Mouse (Mus musculus) CH12.LX (cell line): ENCODE measurements around the gene Bst1. TPM values are rescaled to one million over a fixed set of nuclear protein-coding genes. Genes with fewer than 3 reads are reported as not detected.

Source experiments
- DNase-seq: peaks from one replicate; pipeline ENCODE4 v3.0.0-alpha.2; 2013; ENCODE audit errors: extremely low read depth
- H3K27ac ChIP-seq: 2 replicates; pipeline ENCODE4 v1.5.1; 2012; ENCODE audit warnings: low read depth, mild to moderate bottlenecking, control low read depth, moderate library complexity; ENCODE audit not compliant: insufficient read depth
- H3K27me3 ChIP-seq: replicated peaks from 2 replicates; pipeline ENCODE3; 2012; ENCODE audit warnings: inconsistent platforms
- H3K36me3 ChIP-seq, 2 experiments: replicated peaks in 1 of 2; 2 replicates each; pipeline versions ENCODE3 to v1.6.1; 2012; ENCODE audit warnings: inconsistent platforms in 1 of 2, low read length in 1 of 2, mild to moderate bottlenecking in 1 of 2, mixed read lengths in 1 of 2, moderate library complexity in 1 of 2; ENCODE audit not compliant: control insufficient read depth in 1 of 2, insufficient read depth in 1 of 2
- H3K4me1 ChIP-seq, 2 experiments: 2 replicates each; pipeline ENCODE4 v1.6.1; 2012; ENCODE audit warnings: inconsistent platforms in 1 of 2, moderate library complexity in 1 of 2; ENCODE audit not compliant: insufficient read depth in 2 of 2, control insufficient read depth in 1 of 2
- H3K4me2 ChIP-seq: 2 replicates; pipeline ENCODE4 v1.6.1; 2012; ENCODE audit warnings: low read depth, mild to moderate bottlenecking, control low read depth; ENCODE audit not compliant: poor library complexity, insufficient read depth, severe bottlenecking
- H3K4me3 ChIP-seq, 3 experiments: fragments of 150-350 bp in 1 of 3; sonication (generic) in 1 of 3; replicated peaks in 1 of 3; 2 replicates each; pipeline versions ENCODE3 to v1.5.1; 2011 to 2012; ENCODE audit warnings: low read depth in 2 of 3, low read length in 2 of 3, mild to moderate bottlenecking in 2 of 3, moderate library complexity in 2 of 3, control low read depth in 1 of 3, improper control_type of control experiment in 1 of 3, inconsistent platforms in 1 of 3, mixed read lengths in 1 of 3; ENCODE audit not compliant: poor library complexity in 1 of 3
- H3K79me2 ChIP-seq: replicated peaks from 2 replicates; pipeline ENCODE4 v1.6.1; 2012; ENCODE audit warnings: mild to moderate bottlenecking, moderate library complexity; ENCODE audit not compliant: control insufficient read depth, poor library complexity, insufficient read depth, severe bottlenecking; ENCODE audit errors: extremely low read depth
- H3K9ac ChIP-seq: 2 replicates; pipeline ENCODE4 v1.6.1; 2012; ENCODE audit warnings: low read depth, mild to moderate bottlenecking, control low read depth, moderate library complexity; ENCODE audit not compliant: insufficient read depth
- H3K9me3 ChIP-seq: replicated peaks from 2 replicates; pipeline ENCODE3; 2012; ENCODE audit warnings: low read length, inconsistent platforms, mixed read lengths
- BHLHE40 ChIP-seq: IDR thresholded peaks from 2 replicates; pipeline ENCODE4 v1.6.1; 2011; ENCODE audit warnings: mild to moderate bottlenecking, low read depth, low read length, improper control_type of control experiment
- CTCF ChIP-seq, 2 experiments: IDR thresholded peaks in 1 of 2; conservative IDR thresholded peaks in 1 of 2; 2 replicates each; pipeline ENCODE4 v1.5.1; 2011 to 2012; ENCODE audit warnings: low read depth in 2 of 2, low read length in 2 of 2, improper control_type of control experiment in 1 of 2, inconsistent platforms in 1 of 2, mild to moderate bottlenecking in 1 of 2, moderate library complexity in 1 of 2
- E2F4 ChIP-seq: IDR thresholded peaks from 2 replicates; pipeline ENCODE4 v1.6.1; 2011; ENCODE audit warnings: low read depth, low read length, improper control_type of control experiment; ENCODE audit not compliant: insufficient replicate concordance
- JUN ChIP-seq: IDR thresholded peaks from 2 replicates; pipeline ENCODE4 v1.6.1; 2011; ENCODE audit warnings: low read depth, mild to moderate bottlenecking, low read length, improper control_type of control experiment, moderate library complexity; ENCODE audit not compliant: insufficient read depth
- JUND ChIP-seq: conservative IDR thresholded peaks from 2 replicates; pipeline ENCODE4 v1.6.1; 2011; ENCODE audit warnings: low read depth, low read length, improper control_type of control experiment
- KAT2A ChIP-seq: IDR thresholded peaks from 2 replicates; pipeline ENCODE4 v1.6.1; 2012; ENCODE audit warnings: low read length, improper control_type of control experiment, inconsistent platforms; ENCODE audit not compliant: insufficient replicate concordance
- MAZ ChIP-seq: IDR thresholded peaks from 2 replicates; pipeline ENCODE4 v1.6.1; 2012; ENCODE audit warnings: low read depth, mild to moderate bottlenecking, inconsistent platforms, low read length, improper control_type of control experiment, moderate library complexity
- MYC ChIP-seq: IDR thresholded peaks from 2 replicates; pipeline ENCODE4 v1.6.1; 2011; ENCODE audit warnings: low read depth, mild to moderate bottlenecking, improper control_type of control experiment, low read length
- NELFE ChIP-seq: IDR thresholded peaks from 2 replicates; pipeline ENCODE4 v1.6.1; 2011; ENCODE audit warnings: low read depth, low read length, improper control_type of control experiment
- PAX5 ChIP-seq: IDR thresholded peaks from 2 replicates; pipeline ENCODE4 v1.6.1; 2012; ENCODE audit warnings: low read length, inconsistent platforms, mixed read lengths
- SIN3A ChIP-seq: IDR thresholded peaks from 2 replicates; pipeline ENCODE4 v1.6.1; 2012; ENCODE audit warnings: low read length, improper control_type of control experiment, inconsistent platforms
- SMC3 ChIP-seq: IDR thresholded peaks from 2 replicates; pipeline ENCODE4 v1.6.1; 2011; ENCODE audit warnings: low read depth, low read length, improper control_type of control experiment
- TBP ChIP-seq: conservative IDR thresholded peaks from 2 replicates; pipeline ENCODE4 v1.6.1; 2011; ENCODE audit warnings: low read depth, low read length, improper control_type of control experiment
- TCF12 ChIP-seq: IDR thresholded peaks from 2 replicates; pipeline ENCODE4 v1.6.1; 2014; ENCODE audit warnings: low read depth, mild to moderate bottlenecking, inconsistent platforms, low read length, improper control_type of control experiment
- ZC3H11A ChIP-seq: IDR thresholded peaks from 2 replicates; pipeline ENCODE4 v1.6.1; 2012; ENCODE audit warnings: low read depth, mild to moderate bottlenecking, inconsistent platforms, low read length, improper control_type of control experiment
- ZKSCAN1 ChIP-seq: IDR thresholded peaks from 2 replicates; pipeline ENCODE4 v1.6.1; 2012; ENCODE audit warnings: low read depth, inconsistent platforms, low read length, improper control_type of control experiment, borderline replicate concordance
- dilution Hi-C: fragments of 300-500 bp; cut with MboI; formaldehyde crosslinking; loops from 2 replicates; pipeline ENCODE4 v1.14.3; 2020; ENCODE audit warnings: low sequenced_read_pairs; ENCODE audit not compliant: extremely low pct_unique_long_range_greater_than_20kb, extremely low pct_ligation_motif_present
- in situ Hi-C: fragments of 300-500 bp; cut with MboI; formaldehyde crosslinking; loops from 3 replicates; pipeline ENCODE4 v1.14.3; 2019; ENCODE audit warnings: low sequenced_read_pairs, low pct_ligation_motif_present, low pct_unique_long_range_greater_than_20kb, mixed read lengths
- polyA plus RNA-seq: library from polyadenylated mRNA; unstranded; fragments of >175 nt; gene quantifications from 2 replicates; pipeline ENCODE4 v1.2.1, GENCODE M21; 2012; ENCODE audit warnings: low read depth; ENCODE audit not compliant: insufficient read length
- total RNA-seq, 2 experiments: library from RNA; depleted of rRNA; stranded (reverse); fragments of 300-350 nt in 1 of 2; fragments of >200 nt in 1 of 2; gene quantifications; 2 replicates each; pipeline ENCODE4 v1.2.3; 2012 to 2014

The Bst1 gene
- total and polyA plus RNA-seq, 3 experiments: 1.9 to 9.9 (median 4.8) TPM

- Histone ChIP-seq H3K36me3 (no peaks in the 10 kb centered on the region), H3K27me3 (no peaks in the 10 kb centered on the region)
- in situ Hi-C loops: no loop called here
- TF ChIP-seq BHLHE40 (no peak), ZKSCAN1 (no peak), SMC3 (no peak), ZC3H11A (no peak), E2F4 (no peak), TCF12 (no peak), KAT2A (no peak), CTCF (conservative IDR thresholded peaks at IDR 0.05 in 1 of 2, IDR thresholded peaks at IDR 0.05 in 1 of 2; ENCODE audit: low read depth in 2 of 2, low read length in 2 of 2) (no peak), NELFE (no peak), JUND (no peak), MAZ (no peak), TBP (no peak), SIN3A (no peak), PAX5 (no peak)
- TF ChIP-seq, all 38 proteins: peak for 0
- H3K4me3 ChIP-seq: no peak overlapping the region
- H3K9me3 ChIP-seq: peaks cover 2% of the 10 kb centered on the region
- DNase-seq: no peak
- H3K9ac ChIP-seq: no peak overlapping the region
- H3K4me1 ChIP-seq: peaks cover 5 to 36% of the 10 kb centered on the region in 2 experiments
- H3K4me2 ChIP-seq: no peak overlapping the region
- no peak overlapping the region for H3K27ac ChIP-seq
- H3K79me2 ChIP-seq: no peaks in the 10 kb centered on the region
- dilution Hi-C loops: no loop called here
Measured at GRCm38 (mm10) chr5:43871845-43872244, 53.2 kb downstream of the Bst1 start.

- TF ChIP-seq JUN (no peak), MYC (no peak)
- H3K4me1 ChIP-seq: peaks cover 5 to 31% of the 10 kb centered on the region in 2 experiments
- H3K9ac ChIP-seq: no peak overlapping the region
- no peak for DNase-seq
- H3K36me3 ChIP-seq: no peaks in the 10 kb centered on the region
- in situ Hi-C loops: no loop called here
- H3K4me3 ChIP-seq: no peak overlapping the region
- no peak overlapping the region for H3K4me2 ChIP-seq
- H3K27ac ChIP-seq: no peak overlapping the region
- H3K27me3 ChIP-seq: no peaks in the 10 kb centered on the region
- H3K79me2 ChIP-seq: no peaks in the 10 kb centered on the region
- peaks cover 2% of the 10 kb centered on the region for H3K9me3 ChIP-seq
- dilution Hi-C loops: no loop called here
Measured at GRCm38 (mm10) chr5:43872652-43873051, 54.0 kb downstream of the Bst1 start.
